Mouse (Mus musculus): ENCODE data around the gene Pilra. TPM values are rescaled to one million over a fixed set of nuclear protein-coding genes. Genes with fewer than 3 reads are reported as not detected.

Pilra gene
- polyA plus RNA-seq, 1 experiment from 2014 or later = 0.33 TPM

DNA sequence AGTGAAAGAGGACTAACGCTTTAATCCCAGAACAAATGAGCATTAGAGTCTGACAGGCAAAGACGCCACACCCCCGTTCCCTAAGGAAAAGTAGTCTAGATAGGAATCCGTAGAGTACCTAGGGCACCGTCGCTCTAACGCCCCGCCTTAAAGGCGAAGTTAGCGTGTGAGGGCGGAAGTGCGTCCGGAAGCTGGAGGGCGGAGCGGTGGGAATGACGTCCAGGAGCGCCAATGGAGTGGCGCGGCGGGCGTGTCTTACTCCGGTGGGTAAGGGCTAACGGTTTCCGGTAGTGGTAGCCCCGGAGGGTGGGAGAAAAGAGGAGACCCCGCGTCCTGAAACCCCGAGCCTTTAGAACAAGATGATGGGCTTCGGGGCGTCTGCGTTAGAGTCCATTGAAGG is 57.4 kb downstream of the Pilra start, which contains the start of gene Ppp1r35:
TSS of gene Ppp1r35 (plus strand) at position 215 of the 400 bp plus-strand sequence.
- peak within 1 kb of the TSS; percentile 96 for H3K4me2 ChIP-seq (ENCODE audit: low read depth)
- peak within 1 kb of the TSS; percentile 98 for H3K4me3 ChIP-seq (ENCODE audit: low read depth, low read length)
- no peaks in the 10 kb centered on the region for H3K9me3 ChIP-seq (ENCODE audit: control insufficient read depth, low read length)
- H3K4me1 ChIP-seq (ENCODE audit: control insufficient read depth, insufficient read depth, low read length) = peaks cover 15% of the 10 kb centered on the region
- peaks cover 8% of the 10 kb centered on the region for H3K36me3 ChIP-seq (ENCODE audit: control insufficient read depth, insufficient read depth, low read length)
- no peaks in the 10 kb centered on the region for H3K27me3 ChIP-seq (ENCODE audit: control insufficient read depth, insufficient read depth, low read length)
- 0% methylated on average over 31 of the region's 31 CpGs for WGBS
- peak within 1 kb of the TSS; percentile 94 for H3K9ac ChIP-seq (ENCODE audit: low read length)
- ATAC-seq (ENCODE audit: insufficient read depth, low FRiP score, low TSS enrichment) (peak; percentile 96), DNase-seq (ENCODE audit: low spot score) (peak; percentile 97)
- H3K27ac ChIP-seq (ENCODE audit: low read depth, low read length) = peak within 1 kb of the TSS; percentile 83

DNA sequence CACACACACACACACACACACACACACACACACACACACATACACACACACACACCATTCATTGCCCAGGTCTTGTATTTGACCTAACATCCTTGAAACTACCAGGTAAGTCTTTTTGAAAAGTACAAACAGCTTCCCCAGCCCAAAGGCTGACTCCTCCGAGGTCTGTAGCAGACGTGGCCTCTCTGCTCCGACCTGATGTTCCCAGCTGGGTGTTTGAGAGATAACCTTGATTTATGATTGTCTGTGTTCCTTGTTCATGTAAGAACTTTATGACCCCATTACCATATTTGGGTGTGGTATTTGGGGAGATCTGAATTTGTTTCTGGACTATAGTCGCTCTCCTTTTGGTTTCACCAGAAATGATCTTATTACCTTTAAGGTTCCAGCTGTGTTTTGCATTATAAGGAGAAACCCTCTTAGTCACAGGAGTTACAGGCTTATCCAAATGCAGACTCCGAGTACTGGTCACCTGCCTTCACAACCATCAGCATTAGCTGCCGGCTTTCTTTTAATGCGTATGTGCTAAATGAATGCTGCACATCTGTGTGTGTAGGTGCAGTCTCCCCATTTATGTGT is 58.7 kb downstream of the Pilra start:
- peaks cover 5% of the 10 kb centered on the region for H3K36me3 ChIP-seq (ENCODE audit: control insufficient read depth, insufficient read depth, low read length)
- ATAC-seq (ENCODE audit: insufficient read depth, low FRiP score, low TSS enrichment) (no peak), DNase-seq (ENCODE audit: low spot score) (no peak)
- H3K4me2 ChIP-seq (ENCODE audit: low read depth) = no peak overlapping the region
- no peak overlapping the region for H3K4me3 ChIP-seq (ENCODE audit: low read depth, low read length)
- peaks cover 10% of the 10 kb centered on the region for H3K4me1 ChIP-seq (ENCODE audit: control insufficient read depth, insufficient read depth, low read length)
- 67% methylated on average over 7 of the region's 7 CpGs for WGBS
- no peaks in the 10 kb centered on the region for H3K9me3 ChIP-seq (ENCODE audit: control insufficient read depth, low read length)
- no peaks in the 10 kb centered on the region for H3K27me3 ChIP-seq (ENCODE audit: control insufficient read depth, insufficient read depth, low read length)
- no peak overlapping the region for H3K9ac ChIP-seq (ENCODE audit: low read length)
- H3K27ac ChIP-seq (ENCODE audit: low read depth, low read length) = no peak overlapping the region

DNA sequence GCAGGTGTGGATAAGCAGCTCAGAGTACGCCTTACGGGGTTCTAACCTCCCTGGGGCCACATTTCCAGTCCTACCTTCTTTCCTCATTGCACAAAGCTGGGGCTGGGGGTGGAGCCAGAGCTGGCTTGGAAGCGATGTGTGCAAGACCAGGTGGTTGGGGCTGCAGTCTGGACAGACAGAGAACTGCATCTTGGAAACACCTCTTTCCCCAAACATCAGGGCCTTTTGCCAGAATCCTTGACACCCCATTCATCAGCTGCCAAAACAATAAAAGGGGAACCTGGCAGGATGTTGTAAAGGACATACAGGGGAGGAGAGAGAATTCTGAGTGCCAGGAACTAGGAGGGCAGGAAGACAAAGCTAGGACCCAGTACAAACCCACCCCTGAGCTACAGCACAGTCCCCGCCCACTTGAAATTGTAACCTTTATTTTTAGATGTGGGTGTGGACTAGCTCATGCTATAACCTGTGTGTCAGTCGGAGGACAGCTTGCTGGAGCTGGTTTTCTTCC is 59.6 kb downstream of the Pilra start:
- no peak overlapping the region for H3K9ac ChIP-seq (ENCODE audit: low read length)

DNA sequence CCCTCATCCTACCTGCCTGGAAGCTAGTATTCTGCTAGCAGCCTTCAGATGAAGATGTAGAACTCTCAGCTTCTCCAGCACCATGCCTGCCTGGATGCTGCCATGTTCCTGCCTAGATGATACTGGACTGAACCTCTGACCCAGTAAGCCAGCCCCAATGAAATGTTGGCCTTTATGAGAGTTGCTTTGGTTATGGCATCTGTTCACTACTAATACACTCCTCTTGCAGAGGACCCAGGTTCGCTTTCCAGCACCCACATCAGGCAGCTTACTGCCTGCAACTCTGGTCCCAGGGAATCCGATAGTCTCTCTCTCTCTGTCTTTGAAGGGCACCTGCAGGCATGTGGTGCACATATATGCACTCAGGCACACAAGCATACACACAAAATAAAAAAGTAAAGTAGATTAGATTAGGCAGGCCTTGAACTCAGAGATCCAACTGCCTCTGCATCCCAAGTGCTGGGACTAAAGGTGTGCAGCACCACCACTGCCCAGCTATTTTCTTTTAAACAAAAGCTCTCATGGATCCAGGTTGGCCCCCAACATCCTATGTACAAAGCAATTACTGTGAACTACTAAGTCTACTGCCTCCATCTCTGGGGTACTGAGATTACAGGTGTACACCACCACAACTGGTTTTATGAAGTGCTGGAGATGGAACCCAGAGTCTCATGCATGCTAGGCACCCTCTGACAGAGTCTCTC is 60.3 kb downstream of the Pilra start:
- WGBS = 94% methylated on average over 2 of the region's 2 CpGs
- H3K4me1 ChIP-seq (ENCODE audit: control insufficient read depth, insufficient read depth, low read length) = peaks cover 10% of the 10 kb centered on the region

More for the DNA sequence above, 59.6 kb downstream of the Pilra start:
- Histone ChIP-seq H3K4me1 (ENCODE audit: control insufficient read depth, insufficient read depth, low read length) (peaks cover 10% of the 10 kb centered on the region), H3K36me3 (ENCODE audit: control insufficient read depth, insufficient read depth, low read length) (peaks cover 5% of the 10 kb centered on the region; the same call in 1 of the 2 replicates), H3K9me3 (ENCODE audit: control insufficient read depth, low read length) (no peaks in the 10 kb centered on the region), H3K27ac (ENCODE audit: low read depth, low read length) (no peak overlapping the region), H3K4me3 (ENCODE audit: low read depth, low read length) (no peak overlapping the region), H3K27me3 (ENCODE audit: control insufficient read depth, insufficient read depth, low read length) (no peaks in the 10 kb centered on the region), H3K4me2 (ENCODE audit: low read depth) (no peak overlapping the region)
- WGBS = 52% methylated on average over 5 of the region's 5 CpGs
- no peak for ATAC-seq (ENCODE audit: insufficient read depth, low FRiP score, low TSS enrichment)
- no peak for DNase-seq (ENCODE audit: low spot score)

DNA sequence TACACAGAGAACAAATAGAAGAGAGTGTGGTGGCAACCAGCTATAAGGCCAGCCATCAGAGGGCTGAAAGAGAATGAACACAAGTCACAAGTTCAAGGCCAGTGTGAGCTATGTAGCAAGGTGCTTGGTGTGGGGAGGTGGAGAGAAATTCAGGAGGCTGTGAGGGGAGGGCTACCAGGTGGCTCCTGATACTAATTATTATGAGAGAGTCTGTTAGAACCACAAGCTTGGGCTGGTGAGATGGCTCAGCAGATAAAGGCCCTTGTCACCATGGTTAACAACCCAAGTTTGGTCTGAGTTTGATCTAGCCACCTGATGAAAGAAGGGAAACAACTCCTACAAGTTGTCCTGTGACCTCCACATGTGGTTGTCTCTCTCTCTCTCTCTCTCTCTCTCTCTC is 63.3 kb downstream of the Pilra start:
- no peaks in the 10 kb centered on the region for H3K27me3 ChIP-seq (ENCODE audit: control insufficient read depth, insufficient read depth, low read length)
- ATAC-seq (ENCODE audit: insufficient read depth, low FRiP score, low TSS enrichment) (no peak), DNase-seq (ENCODE audit: low spot score) (no peak)
- H3K9me3 ChIP-seq (ENCODE audit: control insufficient read depth, low read length) = no peaks in the 10 kb centered on the region
- H3K9ac ChIP-seq (ENCODE audit: low read length) = no peak overlapping the region
- H3K27ac ChIP-seq (ENCODE audit: low read depth, low read length) = no peak overlapping the region
- no peak overlapping the region for H3K4me2 ChIP-seq (ENCODE audit: low read depth)
- H3K4me3 ChIP-seq (ENCODE audit: low read depth, low read length) = no peak overlapping the region
- H3K4me1 ChIP-seq (ENCODE audit: control insufficient read depth, insufficient read depth, low read length) = no peaks in the 10 kb centered on the region
- H3K36me3 ChIP-seq (ENCODE audit: control insufficient read depth, insufficient read depth, low read length) = no peaks in the 10 kb centered on the region

More for the DNA sequence above, 60.3 kb downstream of the Pilra start:
- Histone ChIP-seq H3K27me3 (ENCODE audit: control insufficient read depth, insufficient read depth, low read length) (no peaks in the 10 kb centered on the region), H3K4me3 (ENCODE audit: low read depth, low read length) (no peak overlapping the region), H3K9me3 (ENCODE audit: control insufficient read depth, low read length) (no peaks in the 10 kb centered on the region), H3K9ac (ENCODE audit: low read length) (no peak overlapping the region), H3K4me2 (ENCODE audit: low read depth) (no peak overlapping the region), H3K27ac (ENCODE audit: low read depth, low read length) (no peak overlapping the region), H3K36me3 (ENCODE audit: control insufficient read depth, insufficient read depth, low read length) (peaks cover 2% of the 10 kb centered on the region; the same call in 1 of the 2 replicates)
- ATAC-seq (ENCODE audit: insufficient read depth, low FRiP score, low TSS enrichment) (no peak), DNase-seq (ENCODE audit: low spot score) (no peak)

Other genes with a start within 250 kb of the Pilra start
- gene Mospd3, start 235.2 kb downstream of the Pilra start, polyA plus RNA-seq (2014; fragmentation: Nextera tagmentation; extraction: Ambion mirVana) = 27.8 and 28.5 TPM in 2 replicates
- 75.5 and 91.9 TPM in 2 replicates for gene Pcolce, start 222.5 kb downstream of the Pilra start, polyA plus RNA-seq (2014; fragmentation: Nextera tagmentation; extraction: Ambion mirVana)
- gene Fbxo24, start 207.3 kb downstream of the Pilra start, polyA plus RNA-seq (2014; fragmentation: Nextera tagmentation; extraction: Ambion mirVana) = 0.21 TPM in 1 of 2 replicates, not detected in the other
- 31.6 and 39.0 TPM in 2 replicates for gene Lrch4, start 207.2 kb downstream of the Pilra start, polyA plus RNA-seq (2014; fragmentation: Nextera tagmentation; extraction: Ambion mirVana)
- gene Gm20605, start 207.1 kb downstream of the Pilra start, polyA plus RNA-seq (2014; fragmentation: Nextera tagmentation; extraction: Ambion mirVana) = 6.7 and 8.2 TPM in 2 replicates
- gene Sap25, start 194.9 kb downstream of the Pilra start, polyA plus RNA-seq (2014; fragmentation: Nextera tagmentation; extraction: Ambion mirVana) = 5.6 and 6.0 TPM in 2 replicates
- gene Irs3, start 190.6 kb downstream of the Pilra start, polyA plus RNA-seq (2014; fragmentation: Nextera tagmentation; extraction: Ambion mirVana) = 0.12 and 0.24 TPM in 2 replicates
- gene Agfg2, start 151.6 kb downstream of the Pilra start, polyA plus RNA-seq (2014; fragmentation: Nextera tagmentation; extraction: Ambion mirVana) = 13.6 and 14.6 TPM in 2 replicates
- gene Nyap1, start 94.7 kb downstream of the Pilra start, polyA plus RNA-seq (2014; fragmentation: Nextera tagmentation; extraction: Ambion mirVana) = 3.8 and 4.4 TPM in 2 replicates
- gene Tsc22d4, start 90.6 kb downstream of the Pilra start, polyA plus RNA-seq (2014; fragmentation: Nextera tagmentation; extraction: Ambion mirVana) = 73.9 and 75.6 TPM in 2 replicates
- 71.1 and 71.2 TPM in 2 replicates for gene Ppp1r35, start 57.4 kb downstream of the Pilra start, polyA plus RNA-seq (2014; fragmentation: Nextera tagmentation; extraction: Ambion mirVana)
- gene Mepce, start 48.6 kb downstream of the Pilra start, polyA plus RNA-seq (2014; fragmentation: Nextera tagmentation; extraction: Ambion mirVana) = 10.0 and 10.7 TPM in 2 replicates
- 11.4 and 11.5 TPM in 2 replicates for gene Zcwpw1, start 48.5 kb downstream of the Pilra start, polyA plus RNA-seq (2014; fragmentation: Nextera tagmentation; extraction: Ambion mirVana)
- not detected in 2 replicates for gene Pilrb1, start 21.8 kb upstream of the Pilra start, polyA plus RNA-seq (2014; fragmentation: Nextera tagmentation; extraction: Ambion mirVana)
- not detected in 2 replicates for gene Pilrb2, start 35.5 kb upstream of the Pilra start, polyA plus RNA-seq (2014; fragmentation: Nextera tagmentation; extraction: Ambion mirVana)
- 0.08 TPM in 1 of 2 replicates, not detected in the other for gene Cyp3a13, start 85.3 kb upstream of the Pilra start, polyA plus RNA-seq (2014; fragmentation: Nextera tagmentation; extraction: Ambion mirVana)
- gene Gjc3, start 126.8 kb upstream of the Pilra start, polyA plus RNA-seq (2014; fragmentation: Nextera tagmentation; extraction: Ambion mirVana) = 0.09 TPM in 1 of 2 replicates, not detected in the other
- not detected in 2 replicates for gene Azgp1, start 145.2 kb upstream of the Pilra start, polyA plus RNA-seq (2014; fragmentation: Nextera tagmentation; extraction: Ambion mirVana)
- gene Smok3a, start 185.0 kb upstream of the Pilra start, polyA plus RNA-seq (2014; fragmentation: Nextera tagmentation; extraction: Ambion mirVana) = not detected in 2 replicates
- gene Smok3b, start 185.1 kb upstream of the Pilra start, polyA plus RNA-seq (2014; fragmentation: Nextera tagmentation; extraction: Ambion mirVana) = not detected in 2 replicates
- not detected in 2 replicates for gene Smok3c, start 216.9 kb upstream of the Pilra start, polyA plus RNA-seq (2014; fragmentation: Nextera tagmentation; extraction: Ambion mirVana)
- gene Zkscan1, start 248.8 kb upstream of the Pilra start, polyA plus RNA-seq (2014; fragmentation: Nextera tagmentation; extraction: Ambion mirVana) = 43.8 and 45.1 TPM in 2 replicates